Mouse (Mus musculus): ENCODE results near the gene Mnd1. TPM values are rescaled to one million over a fixed set of nuclear protein-coding genes. Genes with fewer than 3 reads are reported as not detected.
A peak's percentile ranks its signal among the peaks of the same experiment; 100 is the strongest.

Gene Mnd1
- total RNA-seq (2012; rRNA removed): 28.1 and 31.9 TPM in 2 replicates

GRCm38 (mm10) chr3:84155558-84156006 lies at the start of gene Mnd1:
Gene Mnd1 (minus strand): TSS chr3:84155786.
- no peak for TF ChIP-seq MAFK (IDR thresholded peaks at IDR 0.05; ENCODE audit: insufficient read depth, low read depth, low read length)
- no peak for TF ChIP-seq ZNF384 (IDR thresholded peaks at IDR 0.05; ENCODE audit: low read depth, low read length)
- no peak for TF ChIP-seq CHD2 (IDR thresholded peaks at IDR 0.05; ENCODE audit: low read depth, low read length)
- no peak for TF ChIP-seq ZC3H11A (IDR thresholded peaks at IDR 0.05; ENCODE audit: borderline replicate concordance, low read depth, low read length)
- no peak for TF ChIP-seq HCFC1 (IDR thresholded peaks at IDR 0.05; ENCODE audit: borderline replicate concordance, insufficient read depth, low read length)
- H3K36me3 ChIP-seq (ENCODE audit: control insufficient read depth, insufficient read depth, low read length, poor library complexity, severe bottlenecking): no peaks in the 10 kb centered on the region

GRCm38 (mm10) chr3:84204640-84205039 lies 49.1 kb upstream of the Mnd1 start:
- Histone ChIP-seq H3K9ac (ENCODE audit: insufficient read depth, low read depth, low read length, poor library complexity, severe bottlenecking) (no peak overlapping the region), H3K4me3 (ENCODE audit: insufficient read depth in 1 of 2, low read depth in 1 of 2, low read length in 2 of 2, poor library complexity in 1 of 2, severe bottlenecking in 1 of 2) (no peak overlapping the region), H3K36me3 (ENCODE audit: control insufficient read depth, insufficient read depth, low read length, poor library complexity, severe bottlenecking) (peaks cover 2% of the 10 kb centered on the region; the same call in 1 of the 2 replicates), H3K9me3 (ENCODE audit: control insufficient read depth, insufficient read depth, low read depth, low read length) (no peaks in the 10 kb centered on the region), H3K27ac (ENCODE audit: insufficient read depth, low read depth, low read length, poor library complexity, severe bottlenecking) (no peak overlapping the region), H3K4me1 (ENCODE audit: control insufficient read depth in 2 of 2, insufficient read depth in 2 of 2, low read length in 2 of 2, poor library complexity in 1 of 2) (peaks cover 0 to 14% of the 10 kb centered on the region in 2 experiments; a peak in 2 of 4 replicates)
- no peak for DNase-seq (ENCODE audit: low read depth, low spot score)
- in situ Hi-C loops (cut with MboI; ENCODE audit: low sequenced_read_pairs in 2 of 2, unreplicated experiment in 2 of 2): no loop called here
- TF ChIP-seq ZC3H11A (IDR thresholded peaks at IDR 0.05; ENCODE audit: borderline replicate concordance, low read depth, low read length) (no peak), ZNF384 (IDR thresholded peaks at IDR 0.05; ENCODE audit: low read depth, low read length) (no peak), MAFK (IDR thresholded peaks at IDR 0.05; ENCODE audit: insufficient read depth, low read depth, low read length) (no peak), HCFC1 (IDR thresholded peaks at IDR 0.05; ENCODE audit: borderline replicate concordance, insufficient read depth, low read length) (no peak), CHD2 (IDR thresholded peaks at IDR 0.05; ENCODE audit: low read depth, low read length) (no peak)

More at GRCm38 (mm10) chr3:84155558-84156006, at the start of gene Mnd1:
- Histone ChIP-seq H3K9me3 (ENCODE audit: control insufficient read depth, insufficient read depth, low read depth, low read length) (no peaks in the 10 kb centered on the region), H3K4me1 (ENCODE audit: control insufficient read depth in 2 of 2, insufficient read depth in 2 of 2, low read length in 2 of 2, poor library complexity in 1 of 2) (peaks cover 2 to 3% of the 10 kb centered on the region in 2 experiments; a peak in 1 of 4 replicates), H3K9ac (ENCODE audit: insufficient read depth, low read depth, low read length, poor library complexity, severe bottlenecking) (peak within 1 kb of the TSS; percentile 96), H3K27ac (ENCODE audit: insufficient read depth, low read depth, low read length, poor library complexity, severe bottlenecking) (peak within 1 kb of the TSS; percentile 89), H3K4me3 (ENCODE audit: insufficient read depth in 1 of 2, low read depth in 1 of 2, low read length in 2 of 2, poor library complexity in 1 of 2, severe bottlenecking in 1 of 2) (peak within 1 kb of the TSS; percentile 74 to 94)
- peak; percentile 96 for DNase-seq (ENCODE audit: low read depth, low spot score)
- in situ Hi-C loops (cut with MboI; ENCODE audit: low sequenced_read_pairs in 2 of 2, unreplicated experiment in 2 of 2): no loop called here

- no peak for TF ChIP-seq ZC3H11A (IDR thresholded peaks at IDR 0.05; ENCODE audit: borderline replicate concordance, low read depth, low read length)
- TF ChIP-seq ZNF384 (IDR thresholded peaks at IDR 0.05; ENCODE audit: low read depth, low read length): no peak
- TF ChIP-seq CHD2 (IDR thresholded peaks at IDR 0.05; ENCODE audit: low read depth, low read length): no peak
- no peak for TF ChIP-seq MAFK (IDR thresholded peaks at IDR 0.05; ENCODE audit: insufficient read depth, low read depth, low read length)
- TF ChIP-seq HCFC1 (IDR thresholded peaks at IDR 0.05; ENCODE audit: borderline replicate concordance, insufficient read depth, low read length): no peak
- Histone ChIP-seq H3K27ac (ENCODE audit: insufficient read depth, low read depth, low read length, poor library complexity, severe bottlenecking) (no peak overlapping the region), H3K9ac (ENCODE audit: insufficient read depth, low read depth, low read length, poor library complexity, severe bottlenecking) (no peak overlapping the region), H3K36me3 (ENCODE audit: control insufficient read depth, insufficient read depth, low read length, poor library complexity, severe bottlenecking) (no peaks in the 10 kb centered on the region), H3K9me3 (ENCODE audit: control insufficient read depth, insufficient read depth, low read depth, low read length) (no peaks in the 10 kb centered on the region), H3K4me3 (ENCODE audit: insufficient read depth in 1 of 2, low read depth in 1 of 2, low read length in 2 of 2, poor library complexity in 1 of 2, severe bottlenecking in 1 of 2) (no peak overlapping the region), H3K4me1 (ENCODE audit: control insufficient read depth in 2 of 2, insufficient read depth in 2 of 2, low read length in 2 of 2, poor library complexity in 1 of 2) (peaks cover 1 to 10% of the 10 kb centered on the region in 2 experiments; a peak in 1 of 4 replicates)
- no peak for DNase-seq (ENCODE audit: low read depth, low spot score)
- in situ Hi-C loops (cut with MboI; ENCODE audit: low sequenced_read_pairs in 2 of 2, unreplicated experiment in 2 of 2): no loop called here
These were observed 45.2 kb upstream of the Mnd1 start for GRCm38 (mm10) chr3:84200559-84201420.

- H3K9me3 ChIP-seq (ENCODE audit: control insufficient read depth, insufficient read depth, low read depth, low read length): no peaks in the 10 kb centered on the region
- no peak overlapping the region for H3K27ac ChIP-seq (ENCODE audit: insufficient read depth, low read depth, low read length, poor library complexity, severe bottlenecking)
- H3K36me3 ChIP-seq (ENCODE audit: control insufficient read depth, insufficient read depth, low read length, poor library complexity, severe bottlenecking): no peaks in the 10 kb centered on the region
- H3K4me1 ChIP-seq (ENCODE audit: control insufficient read depth in 2 of 2, insufficient read depth in 2 of 2, low read length in 2 of 2, poor library complexity in 1 of 2): peaks cover 8 to 11% of the 10 kb centered on the region in 2 experiments
- in situ Hi-C loops (cut with MboI; ENCODE audit: low sequenced_read_pairs in 2 of 2, unreplicated experiment in 2 of 2): no loop called here
- no peak overlapping the region for H3K4me3 ChIP-seq (ENCODE audit: insufficient read depth in 1 of 2, low read depth in 1 of 2, low read length in 2 of 2, poor library complexity in 1 of 2, severe bottlenecking in 1 of 2)
- TF ChIP-seq ZNF384 (IDR thresholded peaks at IDR 0.05; ENCODE audit: low read depth, low read length): no peak
- TF ChIP-seq HCFC1 (IDR thresholded peaks at IDR 0.05; ENCODE audit: borderline replicate concordance, insufficient read depth, low read length): no peak
- TF ChIP-seq ZC3H11A (IDR thresholded peaks at IDR 0.05; ENCODE audit: borderline replicate concordance, low read depth, low read length): no peak
- no peak for TF ChIP-seq MAFK (IDR thresholded peaks at IDR 0.05; ENCODE audit: insufficient read depth, low read depth, low read length)
- no peak for TF ChIP-seq CHD2 (IDR thresholded peaks at IDR 0.05; ENCODE audit: low read depth, low read length)
- H3K9ac ChIP-seq (ENCODE audit: insufficient read depth, low read depth, low read length, poor library complexity, severe bottlenecking): no peak overlapping the region
- DNase-seq (ENCODE audit: low read depth, low spot score): no peak
These were observed 43.9 kb upstream of the Mnd1 start for GRCm38 (mm10) chr3:84199516-84199915.

Measured in ES-E14 (cell line).